Mouse (Mus musculus) kidney, adult 2 months (tissue): ENCODE data around the gene Usp49. TPM values are rescaled to one million over a fixed set of nuclear protein-coding genes. Genes with fewer than 3 reads are reported as not detected.

ENCODE experiments used
- DNase-seq: peaks from one replicate; pipeline ENCODE4 v3.0.0; 2021
- H3K27ac ChIP-seq: fragments of 200-500 bp; 2 replicates; pipeline ENCODE4 v1.5.1; 2012; ENCODE audit warnings: low read depth, low read length, control low read depth, inconsistent platforms; ENCODE audit not compliant: insufficient read depth
- H3K27me3 ChIP-seq: fragments of 200-500 bp; replicated peaks from 2 replicates; pipeline ENCODE4 v1.6.1; 2012; ENCODE audit warnings: mild to moderate bottlenecking, moderate library complexity, low read length, inconsistent platforms; ENCODE audit not compliant: control insufficient read depth, insufficient read depth
- H3K36me3 ChIP-seq: fragments of 200-500 bp; 2 replicates; pipeline ENCODE4 v1.6.1; 2012; ENCODE audit warnings: mild to moderate bottlenecking, moderate library complexity, low read length, inconsistent platforms; ENCODE audit not compliant: control insufficient read depth, insufficient read depth
- H3K4me1 ChIP-seq: fragments of 200-500 bp; 2 replicates; pipeline ENCODE4 v1.6.1; 2011; ENCODE audit warnings: low read length; ENCODE audit not compliant: control insufficient read depth, insufficient read depth
- H3K4me3 ChIP-seq: fragments of 200-500 bp; 2 replicates; pipeline ENCODE4 v1.5.1; 2011; ENCODE audit warnings: mild to moderate bottlenecking, low read depth, low read length, control low read depth; ENCODE audit not compliant: insufficient read depth
- CTCF ChIP-seq: fragments of 200-500 bp; conservative IDR thresholded peaks from 2 replicates; pipeline ENCODE4 v1.5.1; 2011; ENCODE audit warnings: low read depth, mild to moderate bottlenecking, control low read depth, low read length, moderate library complexity, mixed read lengths; ENCODE audit not compliant: insufficient read depth, insufficient read length
- POLR2A ChIP-seq: fragments of 200-500 bp; IDR thresholded peaks from one replicate; pipeline ENCODE4 v1.6.1; 2011; ENCODE audit warnings: low read depth, low read length, control low read depth
- WGBS: fragments of 180-500 bp; shearing (Covaris S2); methylation state at CpG from one replicate; pipeline ENCODE4 v1.1.7; 2018; 5-methylcytosine and 5-hydroxymethylcytosine counted together
- polyA plus RNA-seq: library from polyadenylated mRNA; depleted of rRNA; stranded (reverse); fragments of >200 nt; gene quantifications from 2 replicates; pipeline ENCODE4 v1.2.3, GENCODE M21; 2012; rRNA removed

Usp49 gene
- polyA plus RNA-seq, result 5.1 and 5.3 TPM in 2 replicates

DNA sequence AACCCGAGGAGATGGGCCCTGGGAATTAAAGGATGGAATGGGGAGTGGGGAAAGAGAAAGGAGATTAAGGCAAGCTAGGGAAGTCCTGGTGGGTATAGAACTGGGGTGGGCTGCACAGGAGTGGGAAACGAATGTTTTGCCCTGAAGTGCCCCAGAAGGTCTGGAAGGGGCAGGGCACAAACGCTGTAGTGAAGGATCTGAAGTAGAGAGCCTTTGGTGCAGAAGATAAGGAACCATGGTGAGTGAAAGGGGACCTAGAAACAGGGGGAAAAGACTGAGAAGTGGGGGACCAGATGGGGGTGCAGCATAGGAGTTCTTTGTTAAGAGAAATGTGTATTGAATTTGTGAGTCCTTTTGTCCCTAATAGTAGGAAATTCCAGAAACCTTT, at the start of gene Usp49:
TSS of gene Usp49 (plus strand) at position 13 of the 388 bp plus-strand sequence.
- Histone ChIP-seq H3K36me3 (no peaks in the 10 kb centered on the region), H3K4me3 (peak within 1 kb of the TSS; percentile 85), H3K27me3 (no peaks in the 10 kb centered on the region), H3K4me1 (no peaks in the 10 kb centered on the region; the same call in 1 of the 2 replicates), H3K27ac (no peak within 1 kb of the TSS)
- 3% methylated on average over 3 of the region's 3 CpGs for WGBS
- DNase-seq, result no peak
- TF ChIP-seq CTCF (no peak), POLR2A (no peak)

- WGBS, result 87% methylated on average over 4 of the region's 4 CpGs
- H3K4me3 ChIP-seq, result no peak overlapping the region
- H3K27me3 ChIP-seq, result no peaks in the 10 kb centered on the region
- no peaks in the 10 kb centered on the region for H3K4me1 ChIP-seq
- no peak for DNase-seq
- TF ChIP-seq POLR2A (no peak), CTCF (no peak)
- no peak overlapping the region for H3K27ac ChIP-seq
- no peaks in the 10 kb centered on the region for H3K36me3 ChIP-seq
Observed at GRCm38 (mm10) chr17:47580962-47581361, 49.5 kb upstream of the Usp49 start.

DNA sequence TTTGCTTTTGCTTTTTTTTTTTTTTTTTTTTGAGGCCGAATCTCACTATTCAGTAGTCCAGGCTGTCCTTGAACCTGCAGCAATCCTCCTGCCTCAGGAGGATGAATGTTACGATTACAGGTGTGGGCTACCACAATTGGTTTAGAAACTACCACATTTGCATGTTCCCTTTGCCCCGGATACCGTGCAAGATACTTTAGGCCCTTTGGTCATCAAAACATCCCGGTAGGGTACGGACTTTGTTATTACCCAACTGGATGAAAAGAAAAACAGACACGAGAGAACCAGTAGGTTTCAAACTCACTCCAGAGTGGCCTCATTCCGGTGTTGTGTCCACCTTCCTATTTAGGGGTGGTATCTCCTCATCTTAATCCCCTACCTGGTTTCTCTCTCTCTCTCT, 42.0 kb upstream of the Usp49 start:
- TF ChIP-seq POLR2A (no peak), CTCF (no peak)
- 64% methylated on average over 8 of the region's 8 CpGs for WGBS
- no peak for DNase-seq
- no peak overlapping the region for H3K4me3 ChIP-seq
- no peak overlapping the region for H3K27ac ChIP-seq
- H3K27me3 ChIP-seq, result no peaks in the 10 kb centered on the region
- peaks cover 3% of the 10 kb centered on the region; the same call in 1 of the 2 replicates for H3K4me1 ChIP-seq
- no peaks in the 10 kb centered on the region for H3K36me3 ChIP-seq

- Histone ChIP-seq H3K4me1 (peaks cover 11% of the 10 kb centered on the region), H3K27me3 (no peaks in the 10 kb centered on the region), H3K4me3 (no peak overlapping the region), H3K36me3 (no peaks in the 10 kb centered on the region), H3K27ac (no peak overlapping the region)
- 74% methylated on average over 3 of the region's 3 CpGs for WGBS
- DNase-seq, result no peak
- TF ChIP-seq POLR2A, result no peak
- no peak for TF ChIP-seq CTCF
Observed at GRCm38 (mm10) chr17:47591073-47591472, 39.4 kb upstream of the Usp49 start.

DNA sequence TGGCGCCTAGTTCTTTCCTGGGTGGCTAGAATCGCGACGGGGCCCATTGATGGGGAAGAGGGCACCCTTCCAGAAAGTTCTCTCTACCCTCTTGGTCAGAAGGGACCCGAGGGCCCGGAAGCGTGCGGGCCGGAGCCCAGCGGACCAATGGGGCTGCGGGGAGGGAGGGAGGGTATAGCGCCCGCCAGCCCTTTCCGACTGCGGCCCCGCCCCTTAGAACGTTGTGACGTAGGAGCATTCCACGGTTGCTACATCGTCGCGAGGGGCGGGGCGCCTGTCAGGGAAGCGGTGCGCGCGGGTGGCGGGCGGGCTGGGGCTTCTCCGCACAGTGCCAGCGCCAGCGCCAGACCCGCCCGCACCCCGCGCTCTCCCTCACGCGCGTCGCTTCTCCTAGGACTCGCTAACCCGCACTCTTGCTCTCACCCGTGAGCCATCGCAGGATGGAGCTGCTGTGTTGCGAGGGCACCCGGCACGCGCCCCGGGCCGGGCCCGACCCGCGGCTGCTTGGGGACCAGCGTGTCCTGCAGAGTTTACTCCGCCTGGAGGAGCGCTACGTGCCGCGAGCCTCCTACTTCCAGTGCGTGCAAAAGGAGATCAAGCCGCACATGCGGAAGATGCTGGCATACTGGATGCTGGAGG, 37.2 kb upstream of the Usp49 start:
- no peaks in the 10 kb centered on the region for H3K27me3 ChIP-seq
- peak overlapping the region; percentile 76 for H3K27ac ChIP-seq
- TF ChIP-seq POLR2A (peak; percentile 16), CTCF (no peak)
- peaks cover 15% of the 10 kb centered on the region for H3K4me1 ChIP-seq
- WGBS, result 1% methylated on average over 63 of the region's 63 CpGs
- H3K4me3 ChIP-seq, result peak overlapping the region; percentile 90
- H3K36me3 ChIP-seq, result no peaks in the 10 kb centered on the region
- peak; percentile 97 for DNase-seq

- H3K4me3 ChIP-seq, result peak overlapping the region; percentile 90
- peaks cover 15% of the 10 kb centered on the region for H3K4me1 ChIP-seq
- DNase-seq, result no peak
- TF ChIP-seq CTCF, result no peak
- no peak for TF ChIP-seq POLR2A
- H3K27ac ChIP-seq, result peak overlapping the region; percentile 70
- no peaks in the 10 kb centered on the region for H3K36me3 ChIP-seq
- no peaks in the 10 kb centered on the region for H3K27me3 ChIP-seq
- WGBS, result under 1% methylated on average over 13 of the region's 13 CpGs
Observed at GRCm38 (mm10) chr17:47593854-47594182, 36.7 kb upstream of the Usp49 start.

GRCm38 (mm10) chr17:47594183-47594968, 36.1 kb upstream of the Usp49 start:
- peaks cover 15% of the 10 kb centered on the region for H3K4me1 ChIP-seq

GRCm38 (mm10) chr17:47594969-47595247, 35.6 kb upstream of the Usp49 start:
- H3K4me3 ChIP-seq, result peak overlapping the region; percentile 90; the same call in 1 of the 2 replicates
- TF ChIP-seq CTCF (no peak), POLR2A (no peak)
- 5% methylated on average over 9 of the region's 9 CpGs for WGBS
- H3K27me3 ChIP-seq, result no peaks in the 10 kb centered on the region
- DNase-seq, result no peak
- no peak overlapping the region; the same call in 1 of the 2 replicates for H3K27ac ChIP-seq
- H3K4me1 ChIP-seq, result peaks cover 15% of the 10 kb centered on the region
- peaks cover 1% of the 10 kb centered on the region; the same call in 1 of the 2 replicates for H3K36me3 ChIP-seq

More at GRCm38 (mm10) chr17:47594183-47594968, 36.1 kb upstream of the Usp49 start:
- no peaks in the 10 kb centered on the region for H3K27me3 ChIP-seq
- TF ChIP-seq CTCF (no peak), POLR2A (no peak)
- peak overlapping the region; percentile 90 for H3K4me3 ChIP-seq
- WGBS, result 1% methylated on average over 43 of the region's 43 CpGs
- DNase-seq, result peak; percentile 60
- peak overlapping the region; percentile 70 for H3K27ac ChIP-seq
- peaks cover 1% of the 10 kb centered on the region; the same call in 1 of the 2 replicates for H3K36me3 ChIP-seq
